Mouse (Mus musculus): Measurements from ENCODE around the gene Suclg2.

Gene Suclg2

GRCm38 (mm10) chr6:95718031-95718968, at the start of gene Suclg2:
TSS of gene Suclg2 (minus strand) at chr6:95718800.
- DNase-seq: peak; percentile 89

- no peak for DNase-seq
Measured at GRCm38 (mm10) chr6:95766566-95766965, 48.0 kb upstream of the Suclg2 start.

- DNase-seq: peak; percentile 5
Measured at GRCm38 (mm10) chr6:95759558-95760172, 41.1 kb upstream of the Suclg2 start.

- DNase-seq: peak; percentile 69
Measured at GRCm38 (mm10) chr6:95742378-95742777, 23.8 kb upstream of the Suclg2 start.

DNA sequence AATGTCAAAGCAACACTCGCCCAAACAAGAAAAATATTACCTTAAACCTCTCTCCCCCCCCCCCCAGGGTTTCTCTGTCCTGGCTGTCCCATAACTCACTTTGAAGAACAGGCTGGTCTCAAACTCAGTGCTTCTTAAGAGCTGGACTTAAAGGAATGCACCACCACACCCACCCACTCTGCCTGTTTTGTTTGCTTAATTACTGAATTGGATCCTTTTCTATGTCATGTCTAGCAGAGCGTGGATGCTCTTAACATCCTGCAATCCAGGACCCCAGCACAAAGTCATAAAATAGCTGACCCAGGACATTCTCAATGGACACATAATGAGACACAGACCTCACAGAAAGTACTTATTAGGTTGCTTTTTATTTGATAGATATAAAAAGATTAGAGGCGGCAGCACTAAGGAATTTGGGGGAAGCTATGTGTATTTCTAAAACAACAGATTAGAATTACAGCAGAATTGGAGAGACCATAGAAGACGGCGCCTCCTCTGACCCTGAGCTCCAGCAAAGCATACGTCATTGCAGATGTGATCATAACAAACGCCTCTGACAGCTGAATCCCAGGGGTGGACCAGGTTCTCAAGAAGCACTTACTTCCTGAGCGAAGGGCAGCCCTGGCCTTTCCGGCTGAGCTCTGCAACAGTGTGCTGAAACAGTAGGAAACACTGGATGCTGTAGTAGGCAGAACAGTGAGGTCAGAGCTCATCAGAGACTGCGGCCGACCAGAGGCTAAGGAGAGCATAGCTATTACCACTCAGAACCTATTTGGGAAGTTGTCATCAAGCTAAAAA, 13.2 kb upstream of the Suclg2 start:
- no peak for DNase-seq

DNA sequence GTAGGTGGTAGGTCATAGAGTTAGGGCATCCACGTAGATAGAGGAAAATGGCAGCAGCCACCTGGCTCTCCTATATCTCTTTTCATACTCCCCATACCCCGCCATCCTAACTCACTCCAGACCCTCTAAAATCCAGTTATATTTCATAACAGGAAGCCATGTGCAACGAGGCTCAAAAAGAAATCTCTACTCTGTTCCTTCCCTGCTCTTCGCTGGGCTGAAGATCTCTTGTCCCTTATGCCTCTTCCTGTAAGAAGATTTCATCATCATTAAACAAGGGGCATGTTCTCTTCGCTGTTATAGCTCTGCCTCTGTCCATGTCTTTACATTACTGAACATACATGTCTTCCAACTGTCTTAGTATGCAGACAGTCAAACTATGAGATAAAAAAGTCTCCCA, 10.8 kb upstream of the Suclg2 start:
- DNase-seq: no peak

DNA sequence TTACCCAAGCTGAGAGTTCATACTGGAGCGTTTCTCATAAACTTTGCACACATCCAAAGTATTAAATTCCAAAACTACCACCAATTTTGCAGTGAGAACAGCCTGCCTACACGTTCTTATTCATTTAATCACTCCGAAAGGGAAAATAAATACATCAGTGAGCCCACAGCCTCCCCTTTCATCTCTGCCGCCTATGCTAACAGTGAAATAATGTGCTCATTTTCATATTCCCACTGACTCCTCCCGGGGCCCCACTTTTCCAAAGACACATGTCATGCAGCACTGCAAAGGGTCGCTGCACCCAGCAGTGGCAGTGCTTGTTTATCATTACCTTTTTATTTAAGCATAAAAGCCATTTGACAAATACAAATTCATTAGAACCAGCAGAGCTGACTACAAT, 6.7 kb upstream of the Suclg2 start:
- DNase-seq: no peak

DNA sequence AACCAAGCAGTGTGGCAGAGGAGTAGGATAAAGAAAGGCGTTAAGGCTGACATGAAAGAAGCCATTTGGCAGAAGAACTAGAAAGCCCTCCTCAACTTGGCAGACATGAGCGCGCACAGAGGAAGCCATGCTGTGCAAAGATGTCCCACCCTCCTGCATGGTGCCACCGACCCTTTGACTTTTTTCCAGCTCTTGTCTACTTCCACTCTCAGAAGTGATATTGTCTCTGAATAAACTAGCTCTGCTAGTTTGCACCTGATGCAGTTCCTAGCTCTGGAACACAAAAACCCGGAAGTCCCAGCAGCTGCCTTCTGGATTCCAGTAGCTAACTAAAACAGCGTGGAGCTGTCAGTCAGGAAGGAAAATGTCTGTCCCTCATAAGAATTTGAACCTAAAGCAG, 4.8 kb upstream of the Suclg2 start:
- no peak for DNase-seq

GRCm38 (mm10) chr6:95719791-95720190, 1.2 kb upstream of the Suclg2 start:
- DNase-seq: no peak

GRCm38 (mm10) chr6:95718969-95719333, 351 bp upstream of the Suclg2 start:
- no peak for DNase-seq

- no peak for DNase-seq
Measured at GRCm38 (mm10) chr6:95717071-95717470, 1.5 kb downstream of the Suclg2 start.

DNA sequence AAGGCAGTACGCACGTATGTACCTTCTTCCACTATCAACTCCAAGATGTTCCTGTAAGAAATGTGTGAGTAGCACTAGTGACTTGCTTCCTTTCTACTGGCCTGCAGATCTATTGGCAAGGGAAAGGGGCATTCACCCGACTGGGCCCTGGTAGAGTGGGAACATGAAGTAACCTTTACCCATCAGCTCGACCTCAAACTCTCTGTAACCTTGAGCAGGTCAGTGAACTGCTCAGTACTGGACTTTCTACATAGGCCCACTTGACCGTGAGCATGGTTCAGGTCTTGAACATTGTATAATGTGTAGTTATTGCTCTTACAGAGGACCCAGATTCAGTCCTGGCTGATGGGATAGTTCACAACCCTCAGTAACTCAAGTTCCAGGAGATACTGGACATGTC, 2.1 kb downstream of the Suclg2 start:
- no peak for DNase-seq

- DNase-seq: peak; percentile 12
Measured at GRCm38 (mm10) chr6:95713245-95713644, 5.4 kb downstream of the Suclg2 start.

DNA sequence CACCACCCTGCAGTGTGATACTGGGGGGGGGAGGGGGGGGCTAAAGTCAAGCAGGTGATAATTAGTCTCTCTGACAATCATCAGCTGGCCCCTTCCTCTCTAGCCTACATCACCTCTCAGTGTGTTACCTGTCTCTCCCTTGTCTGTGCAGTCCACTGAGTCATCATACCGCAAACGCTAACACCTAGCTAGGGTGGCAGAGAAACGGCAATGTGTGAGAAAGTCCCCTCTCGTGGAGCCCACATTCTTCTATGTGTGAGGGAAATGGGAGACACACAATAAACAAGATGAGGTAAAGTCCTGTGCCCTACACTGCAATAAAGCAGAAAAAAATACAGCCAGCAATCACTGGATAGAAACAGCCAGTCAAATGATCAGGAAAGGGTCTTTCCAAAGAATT, 6.5 kb downstream of the Suclg2 start:
- DNase-seq: no peak

DNA sequence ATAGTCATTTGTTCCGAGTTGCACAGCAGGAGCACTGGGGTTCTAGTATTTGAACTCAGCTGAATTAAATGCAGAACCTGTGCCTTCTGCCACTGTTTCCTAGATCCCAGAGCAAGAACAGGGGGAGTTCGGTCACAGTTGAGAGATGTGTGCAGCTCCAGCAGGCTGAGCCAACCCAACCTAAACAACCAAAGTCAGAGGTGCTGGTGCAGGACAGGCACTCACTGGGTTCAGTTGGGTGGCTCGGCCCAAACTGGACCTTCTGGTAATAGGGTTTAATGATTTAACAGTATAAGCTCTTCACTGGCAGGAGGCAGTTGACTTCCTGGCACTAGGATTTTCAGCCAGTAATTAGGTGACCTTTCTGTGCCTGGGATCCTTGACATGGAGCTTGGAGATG, 6.9 kb downstream of the Suclg2 start:
- no peak for DNase-seq

GRCm38 (mm10) chr6:95710886-95711285, 7.7 kb downstream of the Suclg2 start:
- DNase-seq: no peak

DNA sequence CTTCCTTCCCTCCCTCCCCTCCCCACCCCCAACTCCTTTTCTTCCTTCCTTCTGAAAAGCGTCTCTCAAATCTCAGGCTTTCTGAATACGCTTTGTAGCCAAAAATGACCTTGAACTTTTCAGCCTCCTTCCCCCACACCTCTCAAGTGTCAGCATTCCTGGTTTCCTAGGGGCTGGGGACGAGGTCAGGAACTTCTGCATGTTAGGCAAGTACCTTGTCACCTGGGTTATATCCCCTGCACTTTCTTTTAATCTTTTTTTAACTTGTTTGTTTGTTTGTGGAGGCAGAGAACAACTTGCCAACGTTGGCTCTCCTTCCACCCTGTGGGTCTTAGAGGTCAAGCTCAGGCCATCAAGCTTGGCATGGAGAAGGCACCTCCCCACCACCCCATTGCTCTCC, 9.1 kb downstream of the Suclg2 start:
- DNase-seq: no peak

GRCm38 (mm10) chr6:95709106-95709505, 9.5 kb downstream of the Suclg2 start:
- no peak for DNase-seq

DNA sequence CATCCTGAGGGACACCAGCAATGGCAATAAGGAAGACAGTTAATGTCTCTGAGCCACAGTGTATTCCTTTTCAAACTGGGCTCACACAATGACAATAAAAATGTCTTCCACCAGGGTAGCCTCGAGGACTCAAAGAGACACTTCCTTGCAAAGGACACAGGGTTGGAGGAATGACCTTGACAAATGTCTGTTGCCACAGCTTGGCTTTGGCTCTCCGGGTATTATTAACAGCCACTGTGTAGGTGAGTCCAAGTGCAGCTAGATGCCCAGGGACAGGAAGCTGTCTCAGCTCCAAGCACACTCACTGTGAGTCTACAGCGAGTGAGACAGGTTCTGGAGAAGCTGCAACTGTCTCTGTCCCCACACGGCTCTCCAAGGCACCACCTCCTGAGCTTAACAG, 14.0 kb downstream of the Suclg2 start:
- no peak for DNase-seq

GRCm38 (mm10) chr6:95702200-95702599, 16.4 kb downstream of the Suclg2 start:
- no peak for DNase-seq

DNA sequence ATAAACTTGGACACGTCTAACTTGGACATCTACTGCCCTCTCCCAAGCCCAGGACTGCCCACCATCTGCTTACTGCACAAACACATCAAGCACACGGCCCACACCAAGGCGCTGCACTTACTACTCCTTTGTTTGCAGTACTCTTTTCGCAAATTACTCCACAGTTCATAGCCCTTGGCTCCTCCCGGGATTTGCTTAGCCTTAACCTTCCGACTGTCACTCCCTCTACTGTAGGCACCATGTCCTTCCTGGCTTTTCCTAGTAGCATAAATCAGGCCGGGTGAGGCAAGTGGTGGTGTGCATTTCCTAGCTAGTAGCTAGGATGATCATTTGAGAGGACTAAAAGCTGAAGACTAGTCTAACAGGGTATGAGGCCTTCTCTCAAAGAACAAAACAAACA, 16.8 kb downstream of the Suclg2 start:
- no peak for DNase-seq

- DNase-seq: no peak
Measured at GRCm38 (mm10) chr6:95700981-95701610, 17.5 kb downstream of the Suclg2 start.

DNA sequence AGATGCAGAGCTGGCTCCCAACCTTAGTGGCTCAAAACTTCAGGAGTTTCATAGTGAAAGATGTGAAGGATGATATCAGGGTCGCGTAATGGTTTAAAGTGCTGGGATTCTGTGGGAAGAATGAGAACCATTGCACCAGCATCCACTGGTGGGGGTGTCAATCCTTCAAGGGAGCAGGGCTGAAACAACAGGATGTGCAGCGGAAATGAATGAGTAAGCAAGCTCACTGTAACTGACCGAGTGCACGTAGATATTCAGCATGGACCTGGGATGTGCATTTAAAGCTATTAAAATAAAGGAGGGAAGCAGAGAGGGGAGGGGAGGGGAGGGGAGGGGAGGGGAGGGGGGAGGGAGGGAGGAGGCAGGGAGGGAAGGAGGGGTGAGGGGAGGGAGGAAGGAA, 18.4 kb downstream of the Suclg2 start:
- DNase-seq: no peak
